7 mouse cellular contexts compared by ENCODE assay signal in the genomic region with DNA sequence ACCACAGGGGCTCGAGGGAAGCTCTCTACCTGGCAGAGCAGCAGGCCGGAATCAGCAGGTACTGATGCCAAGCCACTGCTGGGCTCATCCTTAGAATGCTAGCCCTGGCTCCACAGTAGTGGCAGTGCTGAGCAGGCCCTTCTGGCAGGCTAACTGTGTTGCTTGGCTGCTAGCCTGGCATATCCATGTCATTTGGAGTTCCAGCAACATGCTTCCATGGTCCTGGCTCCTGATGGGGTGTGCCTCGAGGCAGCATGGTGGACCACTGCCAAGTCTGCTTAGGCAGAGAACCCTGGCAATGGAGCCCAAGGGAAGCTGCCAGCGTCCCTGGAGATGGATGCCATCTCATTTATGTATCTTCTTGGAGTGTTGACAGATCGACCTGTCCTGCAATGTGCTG.
A peak's percentile ranks its signal among the peaks of the same experiment; 100 is the strongest.
DNase-seq lines count a peak whose midpoint lies in the region.

No protein-coding gene starts in this region.

- peak; percentile 16 for DNase-seq in ovary, postnatal 14 days (ENCODE audit: low spot score)
- DNase-seq in ovary, adult 18-20 months (ENCODE audit: low spot score): no peak
- peak; percentile 96 to 97 for DNase-seq in cerebellum, postnatal 25 days
- peak; percentile 48 for DNase-seq in heart, adult 8-10 months (ENCODE audit: low spot score)
- DNase-seq in layer of hippocampus, adult 9-11 months: peak; percentile 80
- peak; percentile 75 for DNase-seq in right cerebral cortex, postnatal 14 days
- no peak for DNase-seq in spleen, postnatal 14 days (ENCODE audit: low spot score in 2 of 2)

Comparison
In these comparisons a context has a peak if more than half of its experiments do, and no peak if none do; other contexts are left out.
1. DNase-seq: peak in ovary, postnatal 14 days (single experiment), cerebellum, postnatal 25 days (2 of 2), heart, adult 8-10 months (single experiment), layer of hippocampus, adult 9-11 months (single experiment) and right cerebral cortex, postnatal 14 days (single experiment); none in ovary, adult 18-20 months (single experiment) and spleen, postnatal 14 days (0 of 2).